ENCODE assay signal across 13 mouse cellular contexts in the genomic region with DNA sequence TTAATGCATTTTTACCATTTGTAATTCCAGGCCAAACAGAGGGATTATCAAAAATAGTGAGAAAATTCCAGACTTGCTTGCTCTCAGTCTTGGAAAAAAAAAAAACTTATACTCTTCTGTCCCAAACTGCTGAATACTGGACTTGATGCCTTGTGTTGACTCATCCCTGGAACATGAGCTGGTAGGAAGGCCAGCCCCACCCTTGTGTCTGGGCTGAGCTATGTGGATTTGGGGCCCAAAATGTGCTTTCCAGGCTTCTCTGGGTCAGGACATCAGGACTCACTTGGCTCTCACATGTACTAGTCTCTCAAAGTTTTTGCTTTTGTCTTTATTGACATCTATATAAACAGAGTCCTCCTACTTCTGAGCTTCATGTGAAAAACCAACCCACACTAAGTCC.
"Had no signal": no experiment of that assay in that cellular context is flagged by ENCODE, and none has a peak within 500 bp of the region (broad histone marks: within the 10 kb centered on the region; RNA-seq: fewer than 3 reads in every experiment).

No protein-coding gene starts in this region.

- ATAC-seq: midbrain, embryonic 16.5 days had no signal

- H3K4me3 ChIP-seq: layer of hippocampus, adult 2 months; limb, embryonic 13.5 days; midbrain, embryonic 12.5 days had no signal

- DNase-seq: kidney, postnatal 4 days; left cerebral cortex, postnatal 4 days; lung, adult 18-20 months; right cerebral cortex, adult 18-20 months; right cerebral cortex, postnatal 25 days; thymus, postnatal 4 days had no signal

- H3K27ac ChIP-seq: kidney, postnatal 0 days; layer of hippocampus, adult 2 months; limb, embryonic 13.5 days; liver, embryonic 14.5 days; midbrain, embryonic 12.5 days; stomach, postnatal 0 days had no signal

- H3K4me1 ChIP-seq: limb, embryonic 13.5 days; midbrain, embryonic 12.5 days had no signal
